Mouse (Mus musculus) liver, embryonic 15.5 days (tissue): ENCODE data around the gene Rps15. TPM values are rescaled to one million over a fixed set of nuclear protein-coding genes. Genes with fewer than 3 reads are reported as not detected.

Experiments
- ATAC-seq: fragments of 200-750 bp; cut with Nextera tagmentation; 2 replicates; pipeline ENCODE4 v1.8.0; 2017; ENCODE audit warnings: moderate number of reproducible peaks, mild to moderate bottlenecking, moderate library complexity; ENCODE audit not compliant: insufficient read depth
- H3K27ac ChIP-seq: fragments of 300-500 bp; sonication (generic); replicated peaks from 2 replicates; pipeline ENCODE4 v1.5.1; 2015; ENCODE audit warnings: mild to moderate bottlenecking, inconsistent platforms
- H3K27me3 ChIP-seq: fragments of 300-500 bp; sonication (generic); 2 replicates; pipeline ENCODE4 v1.6.1; 2015; ENCODE audit warnings: mild to moderate bottlenecking, inconsistent platforms
- H3K36me3 ChIP-seq: fragments of 300-500 bp; sonication (generic); replicated peaks from 2 replicates; pipeline ENCODE4 v1.6.1; 2015; ENCODE audit warnings: moderate library complexity, mild to moderate bottlenecking, inconsistent platforms
- H3K4me1 ChIP-seq: fragments of 300-500 bp; sonication (generic); replicated peaks from 2 replicates; pipeline ENCODE4 v1.6.1; 2015; ENCODE audit warnings: inconsistent platforms
- H3K4me2 ChIP-seq: fragments of 300-500 bp; sonication (generic); 2 replicates; pipeline ENCODE4 v1.6.1; 2015; ENCODE audit warnings: moderate library complexity, mild to moderate bottlenecking, inconsistent platforms
- H3K4me3 ChIP-seq: fragments of 300-500 bp; sonication (generic); replicated peaks from 2 replicates; pipeline ENCODE4 v1.5.1; 2015; ENCODE audit warnings: mild to moderate bottlenecking, inconsistent platforms
- H3K9ac ChIP-seq: fragments of 300-500 bp; sonication (generic); 2 replicates; pipeline ENCODE4 v1.6.1; 2015; ENCODE audit warnings: moderate library complexity, mild to moderate bottlenecking, inconsistent platforms
- H3K9me3 ChIP-seq: fragments of 300-500 bp; sonication (generic); replicated peaks from 2 replicates; pipeline ENCODE4 v1.6.1; 2016; ENCODE audit warnings: inconsistent platforms
- WGBS: fragments of 180-500 bp; shearing (Covaris S2); methylation state at CpG from one replicate; pipeline ENCODE4 v1.1.7; 2015; ENCODE audit warnings: mixed read lengths; ENCODE audit not compliant: insufficient replicate concordance; 5-methylcytosine and 5-hydroxymethylcytosine counted together
- polyA plus RNA-seq: library from polyadenylated mRNA; unstranded; fragments of >200 nt; fragmentation: Nextera tagmentation; extraction: Ambion mirVana; gene quantifications from 2 replicates; pipeline ENCODE4 v1.2.1, GENCODE M21; 2015

The Rps15 gene
- polyA plus RNA-seq, 1 experiment from 2014 or later: 527 TPM

DNA sequence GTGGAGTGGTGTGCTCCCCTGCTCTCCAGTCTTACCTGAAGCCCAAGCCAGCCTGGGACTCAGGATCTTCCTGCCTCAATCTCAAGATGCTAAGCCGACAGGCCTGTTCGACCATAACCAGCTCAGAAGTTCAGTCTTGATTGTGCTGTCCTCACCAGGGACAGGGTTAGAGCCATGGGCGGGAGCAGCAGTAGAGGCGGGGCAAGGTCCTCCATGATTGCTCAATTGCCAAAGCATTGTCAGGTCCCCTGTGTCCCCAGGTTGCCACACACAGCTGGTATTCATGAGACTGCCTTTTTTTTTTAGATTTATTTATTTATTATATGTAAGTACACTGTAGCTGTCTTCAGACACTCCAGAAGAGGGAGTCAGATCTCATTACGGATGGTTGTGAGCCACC is 16.0 kb upstream of the Rps15 start:
- Histone ChIP-seq H3K27ac (no peak overlapping the region; the same call in 1 of the 2 replicates), H3K27me3 (no peaks in the 10 kb centered on the region), H3K9me3 (no peaks in the 10 kb centered on the region), H3K4me1 (peaks cover 46% of the 10 kb centered on the region), H3K9ac (no peak overlapping the region), H3K4me3 (no peak overlapping the region), H3K36me3 (peaks cover 94% of the 10 kb centered on the region), H3K4me2 (no peak overlapping the region)
- ATAC-seq: no peak
- WGBS: 78% methylated on average over 5 of the region's 5 CpGs

DNA sequence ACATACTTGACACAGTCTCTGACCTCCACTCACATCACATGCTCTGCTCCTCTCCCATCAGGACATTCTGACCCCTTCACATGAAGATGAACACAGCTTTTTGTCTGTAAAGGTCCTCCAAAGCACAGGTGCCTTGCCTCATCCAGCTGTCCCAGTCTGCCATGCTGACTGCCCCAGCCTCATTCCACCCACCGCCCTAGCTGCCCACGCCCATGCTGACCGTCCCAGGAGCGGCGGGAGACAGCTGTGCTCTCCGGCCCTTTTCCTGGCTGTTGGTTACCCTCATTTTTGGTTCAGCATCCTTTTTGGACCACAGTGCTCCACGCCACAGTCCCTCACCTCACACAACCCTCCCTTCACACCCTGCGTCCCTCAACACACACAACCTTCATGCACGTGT is 13.9 kb upstream of the Rps15 start:
- Histone ChIP-seq H3K9me3 (no peaks in the 10 kb centered on the region), H3K4me2 (no peak overlapping the region), H3K27ac (no peak overlapping the region), H3K4me3 (no peak overlapping the region), H3K4me1 (peaks cover 40% of the 10 kb centered on the region), H3K27me3 (no peaks in the 10 kb centered on the region), H3K36me3 (peaks cover 100% of the 10 kb centered on the region), H3K9ac (no peak overlapping the region)
- no peak for ATAC-seq
- WGBS: 91% methylated on average over 9 of the region's 9 CpGs

DNA sequence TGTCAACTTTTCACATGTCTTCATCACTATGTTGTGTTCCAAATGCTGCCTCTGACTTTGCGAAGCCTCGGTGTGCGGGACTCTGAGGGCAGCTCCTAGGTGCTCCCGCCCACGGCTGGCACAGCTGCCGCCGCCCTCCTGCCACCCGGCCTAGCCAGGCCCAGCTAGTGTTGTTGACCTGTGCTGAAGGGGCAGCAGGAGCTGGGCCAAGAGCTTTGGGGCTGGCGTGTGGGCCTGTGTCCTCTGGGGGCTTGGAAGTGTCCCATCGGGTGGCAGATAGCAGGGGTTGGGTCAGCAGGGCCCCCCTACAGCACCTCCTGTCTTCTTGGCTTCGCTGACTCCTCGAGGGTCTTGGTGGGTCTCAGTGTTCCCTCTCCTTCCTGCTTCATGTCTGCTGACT is 13.0 kb upstream of the Rps15 start:
- Histone ChIP-seq H3K9me3 (no peaks in the 10 kb centered on the region), H3K4me3 (no peak overlapping the region), H3K4me2 (no peak overlapping the region), H3K27me3 (no peaks in the 10 kb centered on the region), H3K9ac (no peak overlapping the region), H3K4me1 (peaks cover 32% of the 10 kb centered on the region), H3K27ac (no peak overlapping the region), H3K36me3 (peaks cover 100% of the 10 kb centered on the region)
- WGBS: 90% methylated on average over 12 of the region's 12 CpGs
- no peak for ATAC-seq

DNA sequence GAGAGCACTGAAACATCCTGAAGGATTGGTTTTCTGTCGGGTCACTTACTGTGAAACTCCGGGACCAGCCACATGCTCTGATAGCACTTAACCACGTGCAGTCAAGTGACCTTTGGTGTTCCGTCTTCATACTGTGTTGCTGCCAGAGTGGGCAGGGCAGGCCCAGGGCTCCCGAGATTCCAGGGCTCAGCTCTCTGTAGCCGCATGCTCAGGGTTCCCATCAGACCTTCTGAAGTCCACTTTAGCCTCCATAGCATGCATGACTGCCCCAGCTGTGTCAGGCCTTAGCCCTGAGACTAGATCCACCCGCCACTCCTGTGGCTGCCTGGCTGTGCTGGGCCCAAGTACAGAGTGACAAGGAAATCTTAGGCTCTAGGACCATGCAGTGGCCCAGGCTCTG is 10.9 kb upstream of the Rps15 start:
- no peak overlapping the region for H3K4me3 ChIP-seq
- H3K4me2 ChIP-seq: no peak overlapping the region
- peaks cover 100% of the 10 kb centered on the region for H3K36me3 ChIP-seq
- no peak for ATAC-seq
- H3K9me3 ChIP-seq: no peaks in the 10 kb centered on the region
- 79% methylated on average over 7 of the region's 7 CpGs for WGBS
- peak overlapping the region; percentile 34; the same call in 1 of the 2 replicates for H3K27ac ChIP-seq
- H3K9ac ChIP-seq: no peak overlapping the region
- peaks cover 24% of the 10 kb centered on the region for H3K4me1 ChIP-seq
- H3K27me3 ChIP-seq: no peaks in the 10 kb centered on the region

DNA sequence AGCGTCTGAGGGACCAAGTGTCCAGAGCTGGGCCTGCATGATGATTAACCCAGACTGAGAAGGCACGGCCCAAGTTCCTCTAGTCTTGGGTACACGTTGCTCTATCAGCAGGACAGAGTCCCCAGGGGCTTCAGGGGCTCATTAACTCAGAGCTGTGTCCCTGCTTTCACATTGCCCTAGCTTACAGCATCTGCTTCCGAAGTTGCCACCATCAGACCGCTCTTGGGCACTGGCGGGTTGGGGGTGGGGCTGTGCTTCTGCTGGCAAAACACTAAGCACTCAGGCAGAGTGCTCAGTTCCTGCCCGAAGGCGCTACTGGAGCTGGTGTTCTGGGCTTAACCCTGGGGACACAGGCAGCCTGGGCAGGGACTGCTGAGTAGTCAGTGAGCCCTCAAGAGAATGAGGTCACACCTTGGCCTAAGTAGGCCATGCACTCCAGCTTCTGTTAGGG is 10.3 kb upstream of the Rps15 start:
- no peak for ATAC-seq
- Histone ChIP-seq H3K4me2 (no peak overlapping the region), H3K36me3 (peaks cover 100% of the 10 kb centered on the region), H3K9me3 (no peaks in the 10 kb centered on the region), H3K27me3 (no peaks in the 10 kb centered on the region), H3K9ac (no peak overlapping the region), H3K4me1 (peaks cover 24% of the 10 kb centered on the region), H3K27ac (no peak overlapping the region; the same call in 1 of the 2 replicates), H3K4me3 (no peak overlapping the region)
- 79% methylated on average over 8 of the region's 8 CpGs for WGBS

DNA sequence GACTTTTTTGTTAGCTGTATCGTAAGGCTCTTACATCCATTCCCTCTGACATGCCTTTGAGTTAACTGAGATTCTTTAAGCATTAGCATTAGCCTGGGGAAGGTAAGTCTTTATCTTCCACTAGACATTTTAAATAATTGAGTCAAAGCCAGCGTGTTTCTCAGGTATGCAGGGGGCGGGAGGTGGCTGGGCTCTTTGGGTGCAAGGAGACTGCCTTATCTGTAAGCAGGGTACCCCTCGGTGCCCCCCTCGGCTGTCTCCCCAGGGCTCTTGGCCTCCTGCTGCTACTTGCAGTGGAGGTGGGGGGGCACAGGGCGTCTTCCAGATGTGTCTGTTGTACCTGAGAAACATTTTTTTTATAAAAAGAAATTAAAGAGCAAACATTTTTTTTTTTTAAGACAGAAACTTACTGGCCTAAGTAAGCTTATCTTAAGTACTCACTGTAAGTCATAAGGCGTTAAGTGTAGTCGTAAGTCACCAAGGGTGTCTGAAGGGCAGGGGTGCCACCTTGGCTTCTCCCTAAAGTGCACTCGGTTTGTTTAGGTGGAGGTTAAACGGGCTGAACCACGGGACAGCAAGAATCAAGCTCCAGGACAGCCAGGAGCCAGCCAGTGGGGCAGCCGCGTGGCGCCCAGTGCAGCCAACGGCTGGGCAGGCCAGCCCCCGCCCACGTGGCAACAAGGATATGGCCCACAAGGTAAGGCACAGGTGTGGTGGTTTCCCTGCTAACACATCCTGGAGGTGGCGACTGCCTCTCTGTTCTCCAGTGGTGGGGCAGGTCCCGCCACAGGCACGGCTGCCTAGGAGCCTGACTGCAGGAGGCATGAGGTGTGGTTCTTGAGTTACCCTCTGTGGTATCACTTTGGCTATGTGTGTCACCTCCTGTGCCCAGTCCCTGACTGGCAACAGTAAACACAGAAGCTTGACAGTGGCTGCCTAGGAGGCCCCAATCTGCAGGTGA is 9.5 kb upstream of the Rps15 start:
- 0 out of 2 replicates have a peak overlapping the region, but pooled peaks have one; percentile 6 for H3K27ac ChIP-seq
- no peak for ATAC-seq

DNA sequence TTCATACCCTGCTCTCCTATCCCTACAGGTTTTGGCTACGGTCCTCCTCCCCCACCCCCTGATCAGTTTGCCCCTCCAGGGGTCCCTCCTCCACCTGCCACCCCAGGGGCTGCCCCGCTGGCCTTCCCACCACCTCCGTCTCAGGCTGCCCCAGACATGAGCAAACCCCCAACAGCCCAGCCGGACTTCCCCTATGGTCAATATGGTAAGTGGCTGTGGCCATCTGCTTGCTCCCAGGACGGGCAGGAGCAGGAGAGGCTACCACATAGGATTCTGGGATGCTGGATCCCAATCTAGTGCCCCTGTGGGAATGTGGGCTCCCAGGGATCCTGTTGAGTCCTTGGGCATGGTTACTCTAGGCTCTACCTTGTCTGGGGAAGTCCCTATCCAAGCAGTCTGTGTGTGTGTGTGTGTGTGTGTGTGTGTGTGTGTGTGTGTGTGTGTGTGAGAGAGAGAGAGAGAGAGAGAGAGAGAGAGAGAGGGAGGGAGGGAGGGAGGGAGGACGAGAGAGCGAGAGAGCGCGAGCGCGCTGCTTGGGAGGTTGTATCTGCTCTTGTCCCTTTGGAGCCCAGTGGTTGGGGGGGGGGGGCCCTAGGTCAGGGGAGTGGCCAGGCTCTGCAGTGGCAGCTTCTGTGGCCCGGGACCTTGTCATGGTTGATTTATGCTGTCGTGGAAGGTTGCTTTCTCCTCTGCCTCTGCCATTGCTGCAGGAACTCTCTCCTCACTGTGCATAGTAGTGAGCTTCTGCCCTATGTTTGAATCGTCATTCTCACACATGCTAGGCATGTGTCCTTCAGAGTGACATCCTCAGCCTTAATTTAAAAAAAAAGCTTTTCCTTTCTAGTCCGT is 6.8 kb upstream of the Rps15 start:
- H3K27ac ChIP-seq: no peak overlapping the region
- no peak overlapping the region for H3K9ac ChIP-seq
- H3K4me3 ChIP-seq: no peak overlapping the region
- no peak for ATAC-seq
- H3K36me3 ChIP-seq: peaks cover 87% of the 10 kb centered on the region
- H3K27me3 ChIP-seq: no peaks in the 10 kb centered on the region
- 76% methylated on average over 14 of the region's 15 CpGs for WGBS
- H3K9me3 ChIP-seq: no peaks in the 10 kb centered on the region
- H3K4me2 ChIP-seq: no peak overlapping the region
- H3K4me1 ChIP-seq: peaks cover 21% of the 10 kb centered on the region

More for the DNA sequence above, 9.5 kb upstream of the Rps15 start:
- Histone ChIP-seq H3K4me2 (no peak overlapping the region), H3K4me1 (peaks cover 24% of the 10 kb centered on the region), H3K9me3 (no peaks in the 10 kb centered on the region), H3K27me3 (no peaks in the 10 kb centered on the region), H3K9ac (no peak overlapping the region), H3K36me3 (peaks cover 100% of the 10 kb centered on the region), H3K4me3 (no peak overlapping the region)
- WGBS: 81% methylated on average over 20 of the region's 20 CpGs

DNA sequence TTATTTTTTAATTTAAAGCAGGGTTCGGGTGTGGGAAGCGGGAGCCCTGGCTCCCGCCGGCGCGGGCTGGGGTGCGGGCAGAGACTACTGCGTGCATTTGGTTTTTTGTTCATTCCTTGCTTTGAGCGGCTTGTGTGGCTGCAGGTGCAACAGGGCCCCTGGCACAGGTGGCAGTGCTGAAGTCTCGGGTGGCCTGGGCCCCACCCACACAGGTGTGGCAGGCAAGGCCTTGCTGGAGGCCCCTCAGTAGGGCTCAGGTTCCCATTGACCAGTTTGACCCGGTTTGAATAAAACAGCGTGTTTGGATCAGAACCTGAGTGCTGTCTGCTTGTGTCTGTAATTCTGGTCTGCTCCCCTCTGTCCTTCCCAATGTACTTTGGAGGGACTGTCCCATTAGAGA is 4.2 kb upstream of the Rps15 start:
- no peaks in the 10 kb centered on the region for H3K27me3 ChIP-seq
- WGBS: 89% methylated on average over 12 of the region's 12 CpGs
- H3K36me3 ChIP-seq: peaks cover 64% of the 10 kb centered on the region
- H3K4me3 ChIP-seq: no peak overlapping the region
- no peak overlapping the region for H3K27ac ChIP-seq
- H3K4me1 ChIP-seq: peaks cover 14% of the 10 kb centered on the region
- no peak overlapping the region for H3K9ac ChIP-seq
- H3K4me2 ChIP-seq: no peak overlapping the region
- ATAC-seq: no peak
- no peaks in the 10 kb centered on the region for H3K9me3 ChIP-seq

DNA sequence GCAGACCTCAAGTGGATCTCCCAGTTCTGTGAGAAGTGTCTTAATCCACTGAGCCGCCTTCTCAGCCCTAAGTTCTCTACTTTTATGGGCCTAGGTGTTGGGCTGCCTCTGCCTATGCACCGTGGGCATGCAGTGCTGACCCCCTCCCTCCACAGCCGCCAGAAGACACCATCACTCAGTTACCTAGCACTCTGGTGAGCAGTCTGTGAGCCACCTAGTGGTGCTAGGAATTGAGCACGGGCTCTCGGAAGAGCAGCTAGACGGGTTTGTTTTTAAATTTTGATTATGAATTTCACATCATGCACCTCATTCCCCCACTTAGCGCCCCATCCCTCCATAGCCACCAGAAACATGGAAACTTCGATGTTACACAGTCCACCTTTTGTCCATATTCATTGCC is 3.6 kb upstream of the Rps15 start:
- no peaks in the 10 kb centered on the region for H3K9me3 ChIP-seq
- H3K27me3 ChIP-seq: no peaks in the 10 kb centered on the region
- ATAC-seq: no peak
- WGBS: 69% methylated on average over 8 of the region's 8 CpGs
- H3K4me3 ChIP-seq: no peak overlapping the region
- H3K4me2 ChIP-seq: no peak overlapping the region
- H3K27ac ChIP-seq: no peak overlapping the region
- peaks cover 20% of the 10 kb centered on the region for H3K4me1 ChIP-seq
- peaks cover 64% of the 10 kb centered on the region for H3K36me3 ChIP-seq
- H3K9ac ChIP-seq: no peak overlapping the region

DNA sequence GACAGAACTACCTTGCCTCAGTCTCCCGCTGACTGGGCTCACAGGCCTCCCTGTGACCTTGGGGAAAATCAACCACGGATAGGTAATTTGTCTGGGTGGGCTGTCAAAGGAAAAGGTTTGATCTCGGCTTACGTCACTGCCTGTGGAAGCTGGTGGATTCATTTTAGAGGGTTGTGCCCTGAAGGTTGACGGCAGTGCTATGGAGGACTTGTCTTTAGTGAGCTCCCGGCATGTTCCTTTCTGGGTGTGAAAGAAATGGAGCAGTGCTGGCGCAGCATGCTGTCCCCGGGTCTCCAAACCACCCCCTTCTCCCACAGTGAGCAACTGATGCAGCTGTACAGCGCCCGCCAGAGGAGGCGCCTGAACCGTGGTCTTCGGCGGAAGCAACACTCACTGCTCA is 1.1 kb downstream of the Rps15 start:
- ATAC-seq: no peak
- peaks cover 51% of the 10 kb centered on the region for H3K4me1 ChIP-seq
- 10% methylated on average over 14 of the region's 14 CpGs for WGBS
- peak overlapping the region; percentile 81 for H3K4me3 ChIP-seq
- peaks cover 27% of the 10 kb centered on the region for H3K27me3 ChIP-seq
- peak overlapping the region; percentile 90 for H3K9ac ChIP-seq
- H3K9me3 ChIP-seq: no peaks in the 10 kb centered on the region
- H3K27ac ChIP-seq: peak overlapping the region; percentile 85
- H3K36me3 ChIP-seq: peaks cover 33% of the 10 kb centered on the region
- H3K4me2 ChIP-seq: peak overlapping the region; percentile 86

DNA sequence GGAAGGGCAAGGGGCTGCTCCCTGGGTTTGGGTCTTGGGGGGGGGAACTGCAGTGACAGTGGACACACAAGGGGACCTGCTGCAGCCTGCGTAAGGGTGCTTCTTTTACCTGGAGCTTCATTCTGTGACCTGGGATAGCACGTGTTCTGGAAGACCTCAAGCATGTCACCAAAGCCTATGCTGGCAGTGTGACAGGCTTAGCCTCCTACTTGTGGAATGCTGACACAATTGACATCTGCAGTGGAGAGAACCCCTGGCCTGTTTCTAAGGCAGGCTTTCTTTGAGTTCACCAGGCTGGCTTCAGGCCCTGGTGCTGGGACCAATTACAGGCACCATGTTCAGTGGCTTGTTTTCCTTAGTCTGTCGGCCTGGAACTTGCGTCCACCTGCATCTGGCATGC is 2.1 kb downstream of the Rps15 start:
- 73% methylated on average over 4 of the region's 4 CpGs for WGBS
- Histone ChIP-seq H3K9me3 (no peaks in the 10 kb centered on the region), H3K4me1 (peaks cover 51% of the 10 kb centered on the region), H3K27ac (peak overlapping the region; percentile 19; the same call in 1 of the 2 replicates), H3K9ac (0 out of 2 replicates have a peak overlapping the region, but pooled peaks have one; percentile 90), H3K36me3 (peaks cover 23% of the 10 kb centered on the region), H3K4me3 (peak overlapping the region; percentile 81; the same call in 1 of the 2 replicates), H3K27me3 (peaks cover 37% of the 10 kb centered on the region), H3K4me2 (peak overlapping the region; percentile 86)
- no peak for ATAC-seq
